ENCODE assay signal across 8 mouse cellular contexts in genomic region chrX:139870300-139870711, GRCm38 (mm10). TPM values are rescaled to one million over a fixed set of nuclear protein-coding genes. Genes with fewer than 3 reads are reported as not detected.
DNase-seq lines count a peak whose midpoint lies in the region; TF ChIP-seq lines count a peak whose summit lies in the region.

No protein-coding gene starts in this region.

- peak; percentile 19; the same call in 1 of the 2 replicates for TF ChIP-seq CTCF in lung, adult 2 months (IDR thresholded peaks at IDR 0.05; ENCODE audit: insufficient read depth, low read length)

- H3K4me3 ChIP-seq in lung, adult 2 months (replicated peaks; ENCODE audit: extremely low read depth, low read depth, low read length): peak overlapping the region; percentile 45

- DNase-seq in left cerebral cortex, postnatal 4 days: peak; percentile 14
- DNase-seq in left cerebral cortex, adult 11 months (ENCODE audit: low spot score): no peak
- peak; percentile 65 for DNase-seq in embryo, embryonic 10 days (ENCODE audit: low spot score)
- DNase-seq in heart, adult 18-20 months: peak; percentile 40 to 54
- peak; percentile 32 for DNase-seq in kidney, adult 11 months
- DNase-seq in lung, adult 2 months: peak; percentile 14
- DNase-seq in retina, postnatal 1 day: peak; percentile 36
- DNase-seq in natural killer cell, adult 2 months (ENCODE audit: low spot score in 2 of 2): no peak

- intact Hi-C loops in left cerebral cortex, postnatal 4 days (cut with DNase I): no loop called here

- no peak for TF ChIP-seq POLR2A in lung, adult 2 months (IDR thresholded peaks at IDR 0.05; ENCODE audit: borderline replicate concordance, extremely low read depth, low read depth, low read length)

- 30% methylated on average over 15 of the region's 15 CpGs for WGBS in lung, adult 2 months

- no peaks in the 10 kb centered on the region for H3K4me1 ChIP-seq in lung, adult 2 months (ENCODE audit: control insufficient read depth, insufficient read depth, low read length)

RNA-seq across cellular contexts. Expression of gene Morc4, which starts 1.2 kb away (rescaled TPM):
- total RNA-seq in left cerebral cortex, postnatal 4 days (2021): 1 to 10 TPM; 6.1 to 8.8 TPM
- 1 to 10 TPM; 4.6 to 6.0 TPM for total RNA-seq in heart, adult 18-20 months (2021)
- polyA plus RNA-seq in lung, adult 2 months (2012; rRNA removed): 1.9 and 2.6 TPM in 2 replicates

Comparison
In these comparisons a context has a peak if more than half of its experiments do, and no peak if none do; other contexts are left out.
1. DNase-seq: peak in left cerebral cortex, postnatal 4 days (single experiment), embryo, embryonic 10 days (single experiment), heart, adult 18-20 months (2 of 2), kidney, adult 11 months (single experiment), lung, adult 2 months (single experiment) and retina, postnatal 1 day (single experiment); none in left cerebral cortex, adult 11 months (single experiment) and natural killer cell, adult 2 months (0 of 2).